Mouse (Mus musculus): ENCODE data around the gene Galm.

DNA sequence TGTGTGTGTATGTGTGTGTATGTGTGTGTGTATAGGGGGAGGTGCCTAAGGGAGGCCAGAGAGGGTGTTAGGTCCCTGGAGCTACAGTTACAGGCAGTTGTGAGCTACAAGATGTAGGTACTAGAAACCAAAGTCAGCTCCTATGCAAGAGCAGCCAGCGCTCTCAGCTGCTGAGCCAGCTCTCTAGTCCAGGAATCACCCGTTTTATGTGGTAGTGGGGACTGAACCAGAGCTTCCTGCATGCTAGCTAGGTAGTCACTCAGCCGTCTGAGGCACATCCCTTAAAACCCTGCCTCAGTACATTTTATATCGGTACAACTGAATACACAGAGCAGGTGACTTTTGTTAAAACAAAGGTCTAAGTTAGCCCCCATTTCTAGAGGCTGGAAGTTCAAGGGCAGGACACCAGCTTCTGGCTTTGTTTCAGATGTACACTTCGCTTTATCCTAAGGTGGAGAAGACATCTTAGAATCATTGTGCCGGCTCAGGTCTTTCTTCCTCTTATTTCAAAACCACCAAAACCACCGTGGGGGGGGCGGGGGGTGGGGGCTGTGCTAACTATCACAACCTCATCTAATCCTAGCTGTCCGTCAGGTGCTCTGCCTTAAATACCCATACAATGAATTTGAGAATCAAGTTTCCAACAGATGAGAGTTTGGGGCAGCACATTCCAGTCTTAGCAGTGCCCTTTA is 12.6 kb downstream of the Galm start:
- no peak for TF ChIP-seq MAX (IDR thresholded peaks at IDR 0.05; ENCODE audit: low read depth)
- TF ChIP-seq POLR2A (IDR thresholded peaks at IDR 0.05; ENCODE audit: insufficient read length, low read depth): no peak
- no peak for TF ChIP-seq CEBPB (IDR thresholded peaks at IDR 0.05; ENCODE audit: insufficient read depth, poor library complexity, severe bottlenecking)
